Mouse (Mus musculus) embryonic fibroblast, embryonic 13.5 days (primary cell): ENCODE results near the gene Nthl1.

Experiments
- CTCF ChIP-seq: IDR thresholded peaks from 2 replicates; pipeline ENCODE4 v1.5.1; 2011; ENCODE audit warnings: mild to moderate bottlenecking, control low read depth, low read length, moderate library complexity, borderline replicate concordance; ENCODE audit not compliant: insufficient read depth
- POLR2A ChIP-seq: IDR thresholded peaks from 2 replicates; pipeline ENCODE4 v1.6.1; 2011; ENCODE audit warnings: low read depth, mild to moderate bottlenecking, control low read depth, low read length, moderate library complexity

DNA sequence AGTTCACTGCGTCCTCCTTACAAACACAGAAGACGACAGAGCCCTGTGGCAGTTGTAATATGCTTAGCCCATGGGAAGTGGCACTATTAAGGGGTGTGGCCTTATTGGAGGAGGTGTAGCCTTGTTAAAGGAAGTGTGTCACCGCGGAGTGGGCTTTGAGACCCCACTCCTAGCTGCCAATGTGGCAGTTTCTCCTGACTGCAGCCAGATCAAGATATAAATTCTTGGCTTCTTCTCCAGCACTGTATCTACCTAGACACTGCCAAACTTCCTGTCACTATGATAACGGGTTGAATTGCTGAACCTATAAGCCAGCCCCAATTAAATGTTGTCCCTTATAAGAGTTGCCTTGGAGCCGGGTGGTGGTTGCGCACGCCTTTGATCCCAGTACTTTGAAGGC is 7.0 kb upstream of the Nthl1 start:
- no peak for TF ChIP-seq CTCF
- TF ChIP-seq POLR2A = no peak
